Mouse (Mus musculus) MEL (cell line): ENCODE measurements around the gene Itgb3. TPM values are rescaled to one million over a fixed set of nuclear protein-coding genes. Genes with fewer than 3 reads are reported as not detected.

ENCODE experiments used
- DNase-seq: peaks from one replicate; pipeline ENCODE4 v3.0.0; 2011; ENCODE audit warnings: low read depth, low spot score
- H3K27ac ChIP-seq: 2 replicates; pipeline ENCODE4 v1.5.1; 2012; ENCODE audit warnings: low read depth, mild to moderate bottlenecking, control low read depth, low read length, moderate library complexity; ENCODE audit not compliant: control insufficient read depth
- H3K27me3 ChIP-seq, 2 experiments: fragments of 150-350 bp in 1 of 2; sonication (generic) in 1 of 2; 2 replicates each; pipeline ENCODE4 v1.6.1; 2012; ENCODE audit warnings: low read length in 2 of 2, mild to moderate bottlenecking in 2 of 2, improper control_type of control experiment in 1 of 2, moderate library complexity in 1 of 2; ENCODE audit not compliant: insufficient read depth in 2 of 2, control insufficient read depth in 1 of 2
- H3K36me3 ChIP-seq, 2 experiments: 2 replicates each; pipeline ENCODE4 v1.6.1; 2012 to 2014; ENCODE audit warnings: low read length in 2 of 2, improper control_type of control experiment in 1 of 2, inconsistent platforms in 1 of 2, mild to moderate bottlenecking in 1 of 2; ENCODE audit not compliant: insufficient read depth in 2 of 2, control insufficient read depth in 1 of 2
- H3K4me1 ChIP-seq, 2 experiments: fragments of 150-350 bp in 1 of 2; sonication (generic) in 1 of 2; 2 replicates each; pipeline ENCODE4 v1.6.1; 2012; ENCODE audit warnings: low read length in 2 of 2, improper control_type of control experiment in 1 of 2, mild to moderate bottlenecking in 1 of 2; ENCODE audit not compliant: insufficient read depth in 2 of 2, control insufficient read depth in 1 of 2
- H3K4me3 ChIP-seq, 2 experiments: fragments of 150-350 bp in 1 of 2; sonication (generic) in 1 of 2; 2 replicates each; pipeline ENCODE4 v1.5.1; 2012; ENCODE audit warnings: low read depth in 2 of 2, low read length in 2 of 2, mild to moderate bottlenecking in 2 of 2, moderate library complexity in 2 of 2, control low read depth in 1 of 2, improper control_type of control experiment in 1 of 2; ENCODE audit not compliant: control insufficient read depth in 1 of 2, insufficient read depth in 1 of 2
- H3K79me2 ChIP-seq: 2 replicates; pipeline ENCODE4 v1.6.1; 2012; ENCODE audit warnings: mild to moderate bottlenecking, low read length, moderate library complexity; ENCODE audit not compliant: control insufficient read depth, poor library complexity, insufficient read depth
- H3K9ac ChIP-seq: 2 replicates; pipeline ENCODE4 v1.6.1; 2012; ENCODE audit warnings: low read depth, mild to moderate bottlenecking, control low read depth, low read length, moderate library complexity; ENCODE audit not compliant: control insufficient read depth, poor library complexity, severe bottlenecking
- H3K9me3 ChIP-seq: fragments of 150-350 bp; sonication (generic); replicated peaks from 2 replicates; pipeline ENCODE4 v1.6.1; 2012; ENCODE audit warnings: mild to moderate bottlenecking, low read length, improper control_type of control experiment, moderate library complexity; ENCODE audit not compliant: insufficient read depth
- E2F4 ChIP-seq: IDR thresholded peaks from 2 replicates; pipeline ENCODE4 v1.6.1; 2011; ENCODE audit warnings: low read depth, low read length, improper control_type of control experiment, borderline replicate concordance
- ETS1 ChIP-seq: IDR thresholded peaks from 2 replicates; pipeline ENCODE4 v1.6.1; 2012; ENCODE audit warnings: low read depth, mild to moderate bottlenecking, inconsistent platforms, low read length, improper control_type of control experiment, moderate library complexity
- GATA1 ChIP-seq: IDR thresholded peaks from 2 replicates; pipeline ENCODE4 v1.6.1; 2011; ENCODE audit warnings: low read depth, low read length, improper control_type of control experiment
- HCFC1 ChIP-seq: IDR thresholded peaks from 2 replicates; pipeline ENCODE4 v1.6.1; 2012; ENCODE audit warnings: low read depth, mild to moderate bottlenecking, inconsistent platforms, low read length, improper control_type of control experiment, moderate library complexity
- JUND ChIP-seq: IDR thresholded peaks from 2 replicates; pipeline ENCODE4 v1.6.1; 2011; ENCODE audit warnings: low read depth, mild to moderate bottlenecking, improper control_type of control experiment, low read length
- SIN3A ChIP-seq: IDR thresholded peaks from 2 replicates; pipeline ENCODE4 v1.6.1; 2012; ENCODE audit warnings: low read length, improper control_type of control experiment, inconsistent platforms
- TCF12 ChIP-seq: IDR thresholded peaks from 2 replicates; pipeline ENCODE4 v1.6.1; 2014; ENCODE audit warnings: low read depth, mild to moderate bottlenecking, inconsistent platforms, low read length, improper control_type of control experiment, moderate library complexity
- UBTF ChIP-seq: IDR thresholded peaks from 2 replicates; pipeline ENCODE4 v1.6.1; 2012; ENCODE audit warnings: low read depth, mild to moderate bottlenecking, inconsistent platforms, low read length, improper control_type of control experiment, moderate library complexity, borderline replicate concordance; ENCODE audit not compliant: insufficient read depth
- ZKSCAN1 ChIP-seq: IDR thresholded peaks from 2 replicates; pipeline ENCODE4 v1.6.1; 2012; ENCODE audit warnings: low read depth, mild to moderate bottlenecking, inconsistent platforms, low read length, improper control_type of control experiment, moderate library complexity
- polyA plus RNA-seq, 2 experiments: library from polyadenylated mRNA; stranded (reverse) in 1 of 2; unstranded in 1 of 2; fragments of >175 nt in 1 of 2; fragments of >200 nt in 1 of 2; gene quantifications; 2 replicates each; pipeline versions ENCODE4 v1.2.1 to v1.2.4; 2012; ENCODE audit warnings: low replicate concordance in 2 of 2, low read depth in 1 of 2; ENCODE audit not compliant: insufficient read length in 2 of 2, insufficient read depth in 1 of 2, missing spikeins in 1 of 2
- total RNA-seq: library from RNA; depleted of rRNA; stranded (reverse); fragments of 300-350 nt; gene quantifications from 2 replicates; pipeline ENCODE4 v1.2.3, GENCODE M21; 2012

Gene Itgb3
- total and polyA plus RNA-seq, 3 experiments: 0.08 to 0.32 TPM; not detected in 1

GRCm38 (mm10) chr11:104599265-104599945 is 8.4 kb upstream of the Itgb3 start:
- TF ChIP-seq ETS1 (no peak), ZKSCAN1 (no peak)
- peaks cover 5 to 6% of the 10 kb centered on the region in 2 experiments for H3K27me3 ChIP-seq
- no peak overlapping the region for H3K4me3 ChIP-seq
- peaks cover 0 to 4% of the 10 kb centered on the region in 2 experiments; a peak in 1 of 4 replicates for H3K36me3 ChIP-seq
- H3K79me2 ChIP-seq: no peaks in the 10 kb centered on the region
- peaks cover 0 to 6% of the 10 kb centered on the region in 2 experiments; a peak in 1 of 4 replicates for H3K4me1 ChIP-seq
- no peak for DNase-seq
- no peak overlapping the region for H3K27ac ChIP-seq
- H3K9ac ChIP-seq: no peak overlapping the region
- no peaks in the 10 kb centered on the region for H3K9me3 ChIP-seq

- Histone ChIP-seq H3K4me3 (no peak overlapping the region), H3K4me1 (peaks cover 0 to 6% of the 10 kb centered on the region in 2 experiments; a peak in 1 of 4 replicates), H3K36me3 (peaks cover 0 to 4% of the 10 kb centered on the region in 2 experiments; a peak in 1 of 4 replicates), H3K79me2 (no peaks in the 10 kb centered on the region), H3K27me3 (peaks cover 5 to 6% of the 10 kb centered on the region in 2 experiments), H3K9me3 (no peaks in the 10 kb centered on the region), H3K27ac (no peak overlapping the region), H3K9ac (no peak overlapping the region)
- no peak for TF ChIP-seq ETS1
- no peak for TF ChIP-seq ZKSCAN1
- TF ChIP-seq SIN3A: no peak
- no peak for TF ChIP-seq HCFC1
- no peak for DNase-seq
These were observed 7.1 kb upstream of the Itgb3 start for GRCm38 (mm10) chr11:104600675-104601074.

DNA sequence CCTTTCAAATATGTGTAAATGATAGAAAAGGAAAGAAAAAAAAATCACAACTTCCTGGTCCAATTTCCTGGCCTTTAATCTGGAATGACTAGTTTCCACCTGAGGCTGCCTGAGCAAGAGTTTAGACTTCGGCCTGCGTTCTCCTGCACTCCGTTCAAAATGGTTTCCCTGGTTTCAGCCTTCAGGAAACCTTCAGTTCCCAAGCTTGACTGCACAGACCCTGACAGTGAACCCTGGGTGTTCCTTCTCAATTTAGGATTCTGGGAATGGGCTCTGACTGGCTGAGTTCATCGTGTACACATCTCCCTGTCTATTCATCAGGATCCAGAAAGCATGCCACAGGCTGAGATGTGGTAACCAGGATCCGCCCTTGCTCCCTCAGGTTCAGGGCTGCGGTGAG is 3.6 kb upstream of the Itgb3 start:
- peaks cover 3 to 9% of the 10 kb centered on the region in 2 experiments for H3K4me1 ChIP-seq
- TF ChIP-seq TCF12 (no peak), ZKSCAN1 (no peak), ETS1 (no peak), GATA1 (no peak), E2F4 (no peak), UBTF (no peak), HCFC1 (no peak), JUND (no peak)
- no peak overlapping the region for H3K9ac ChIP-seq
- peaks cover 5 to 6% of the 10 kb centered on the region in 2 experiments for H3K27me3 ChIP-seq
- H3K79me2 ChIP-seq: no peaks in the 10 kb centered on the region
- DNase-seq: no peak
- no peaks in the 10 kb centered on the region for H3K9me3 ChIP-seq
- H3K27ac ChIP-seq: no peak overlapping the region
- H3K36me3 ChIP-seq: peaks cover 0 to 6% of the 10 kb centered on the region in 2 experiments; a peak in 2 of 4 replicates
- H3K4me3 ChIP-seq: no peak overlapping the region
